Mouse (Mus musculus) R1 (cell line): Measurements from ENCODE around the gene Prkn.

Experiments used
- DNase-seq: peaks from one replicate; pipeline ENCODE4 v3.0.0-alpha.2; 2018; ENCODE audit warnings: low read depth, low spot score

Gene Prkn

DNA sequence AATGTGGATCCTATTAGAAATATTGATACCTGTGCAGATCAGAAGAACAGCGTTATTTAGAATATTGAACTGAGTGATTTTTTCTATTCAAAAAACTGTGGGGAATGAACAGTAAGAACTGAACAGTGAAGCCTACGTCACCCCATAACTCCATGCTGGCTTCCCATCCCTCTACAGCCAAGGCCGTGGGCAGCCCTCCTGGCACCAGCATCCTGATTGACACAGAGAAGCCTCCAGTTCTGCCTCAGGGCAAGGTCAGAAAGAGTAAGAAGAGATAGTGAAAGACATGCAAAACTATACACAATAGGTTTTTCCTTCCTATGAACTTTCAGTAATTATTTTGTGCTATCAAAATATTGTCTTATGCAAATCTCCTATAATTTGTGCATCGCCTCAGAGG is 557.5 kb downstream of the Prkn start:
- no peak for DNase-seq

DNA sequence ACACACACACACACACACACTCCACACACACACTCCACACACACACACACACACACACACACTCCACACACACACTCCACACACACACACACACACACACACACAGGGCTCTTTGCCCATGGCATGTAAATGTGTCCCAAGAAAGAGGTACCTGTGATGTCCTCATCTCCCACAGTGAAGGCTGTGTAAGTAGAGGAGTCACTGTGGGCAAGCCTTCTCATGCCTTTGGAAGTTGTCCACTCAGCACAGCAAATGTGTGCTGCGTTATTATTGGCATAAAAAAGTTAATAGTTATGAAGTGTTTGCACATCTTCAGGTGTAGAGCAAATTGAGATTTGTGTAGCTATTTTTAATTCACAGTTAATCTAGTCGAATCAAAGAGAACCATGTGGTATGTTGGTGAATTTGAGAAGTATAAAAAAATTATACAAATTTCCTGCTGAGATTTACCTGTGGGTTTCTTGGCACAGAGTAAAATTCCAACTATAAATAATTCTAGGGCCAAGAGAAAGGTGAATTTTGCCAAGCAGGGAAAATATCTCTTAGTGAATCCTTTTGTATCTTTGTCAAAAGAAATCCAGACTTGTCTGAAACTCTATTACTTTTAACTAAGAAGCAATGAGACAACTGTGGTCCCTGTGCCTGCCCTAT is 562.2 kb downstream of the Prkn start:
- no peak for DNase-seq

DNA sequence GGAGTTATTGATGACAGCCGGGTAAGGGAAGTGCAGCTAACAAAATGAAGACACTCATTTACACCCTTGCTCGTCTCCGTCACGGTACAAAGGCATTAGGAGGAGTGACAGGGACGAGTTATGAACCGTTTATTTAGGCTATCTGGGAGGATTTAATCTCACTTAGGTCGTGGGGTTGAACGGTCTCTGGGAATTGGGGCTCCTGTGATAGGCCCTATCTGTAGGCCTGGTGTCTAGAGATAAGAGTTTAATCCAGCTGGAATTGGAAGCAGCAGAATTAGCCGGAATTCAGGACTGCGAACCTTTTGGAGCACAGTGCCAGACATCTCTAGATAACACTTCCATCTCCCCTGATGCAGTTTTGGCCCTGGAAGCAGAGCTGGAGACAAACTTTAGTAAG is 571.2 kb downstream of the Prkn start:
- no peak for DNase-seq

DNA sequence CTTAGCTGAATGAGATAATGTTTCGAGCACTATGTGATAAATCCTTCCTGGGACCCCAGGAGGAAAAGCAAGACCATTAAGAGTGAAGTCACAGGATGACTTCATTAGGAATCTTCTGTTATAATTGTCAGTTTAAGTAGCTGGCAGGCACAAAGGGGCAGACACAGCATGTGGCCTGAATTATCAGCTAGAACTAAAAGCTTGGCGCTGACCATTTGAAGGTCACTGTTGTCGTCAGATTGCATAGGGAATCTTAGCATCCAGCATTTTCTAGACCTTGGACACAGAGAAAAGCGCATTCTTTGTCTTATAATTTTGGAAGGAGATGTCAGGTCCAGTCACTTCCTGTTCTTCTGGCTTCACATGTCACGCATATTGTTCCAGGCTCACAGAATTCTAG is 573.5 kb downstream of the Prkn start:
- DNase-seq = no peak

DNA sequence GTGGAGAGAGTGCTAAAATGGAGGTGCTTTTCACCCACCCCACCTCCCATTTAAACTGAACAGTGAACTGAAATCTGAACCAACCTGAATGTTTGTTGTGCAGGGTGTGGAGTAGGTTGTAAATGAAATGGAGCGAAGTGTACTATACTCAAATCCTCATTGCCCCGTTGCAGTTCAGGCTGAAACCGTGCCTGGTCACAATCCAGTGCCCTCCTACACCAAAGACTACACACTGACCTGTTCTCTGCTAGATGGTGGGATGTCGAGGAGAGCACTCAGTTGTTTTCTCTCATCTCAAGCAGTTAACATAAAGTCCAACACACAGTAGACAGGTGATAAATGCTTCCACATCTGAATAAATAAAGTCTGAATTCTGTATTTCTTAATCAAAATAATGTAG is 574.1 kb downstream of the Prkn start:
- no peak for DNase-seq

DNA sequence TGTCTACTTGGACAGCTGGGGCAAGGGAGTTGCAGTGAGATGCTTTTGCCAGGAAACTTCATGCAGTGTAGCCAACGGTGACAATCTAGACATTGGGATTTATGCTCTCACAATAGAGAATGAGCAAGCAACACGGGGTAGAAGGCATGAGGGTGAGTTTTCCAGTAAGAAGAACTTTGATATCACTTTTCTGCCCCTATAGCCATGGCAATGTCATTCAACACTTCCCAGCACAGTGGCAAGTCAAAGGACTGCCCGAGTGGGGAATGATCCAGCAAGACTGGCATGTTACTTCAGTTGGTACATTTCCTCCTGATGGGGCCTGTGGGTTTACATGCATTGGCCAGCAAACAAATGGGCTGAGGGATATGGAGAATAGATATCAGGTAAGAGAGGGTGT is 577.0 kb downstream of the Prkn start:
- DNase-seq = no peak

DNA sequence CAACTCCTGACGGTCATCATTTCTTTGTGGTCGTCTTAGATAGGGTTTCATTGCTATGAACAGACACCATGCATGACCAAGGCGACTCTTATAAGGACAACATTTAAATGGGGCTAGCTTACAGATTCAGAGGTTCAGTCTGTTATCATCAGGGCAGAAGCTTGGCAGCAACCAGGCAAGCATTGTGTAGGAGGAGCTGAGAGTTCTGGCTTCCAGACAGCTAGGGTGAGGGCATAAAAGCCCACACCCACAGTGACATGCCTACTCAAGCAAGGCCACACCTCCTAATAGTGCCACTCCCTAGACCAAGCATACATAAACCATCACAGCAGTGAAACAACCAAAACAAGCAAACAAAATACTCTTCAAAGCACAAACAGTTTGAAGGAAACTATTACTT is 579.3 kb downstream of the Prkn start:
- DNase-seq = no peak

DNA sequence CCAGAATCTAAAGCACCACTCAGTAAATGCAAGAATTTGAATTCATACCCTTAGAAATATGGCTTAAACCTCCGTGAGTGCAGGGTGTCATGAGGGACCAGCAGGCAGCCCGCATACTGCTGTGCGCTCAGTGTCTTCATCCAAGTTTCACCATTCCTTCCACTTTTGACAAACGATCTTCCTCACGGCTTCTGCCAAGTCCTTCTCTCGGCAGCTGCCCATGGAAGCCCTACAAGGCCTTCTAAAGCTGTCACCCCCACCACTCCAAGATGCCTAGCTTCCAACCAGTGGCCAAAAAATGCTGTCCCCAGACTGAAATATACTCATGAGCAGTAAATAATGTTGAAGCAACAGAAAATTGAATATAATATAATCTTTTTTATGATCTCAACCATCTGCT is 580.7 kb downstream of the Prkn start:
- DNase-seq = no peak

DNA sequence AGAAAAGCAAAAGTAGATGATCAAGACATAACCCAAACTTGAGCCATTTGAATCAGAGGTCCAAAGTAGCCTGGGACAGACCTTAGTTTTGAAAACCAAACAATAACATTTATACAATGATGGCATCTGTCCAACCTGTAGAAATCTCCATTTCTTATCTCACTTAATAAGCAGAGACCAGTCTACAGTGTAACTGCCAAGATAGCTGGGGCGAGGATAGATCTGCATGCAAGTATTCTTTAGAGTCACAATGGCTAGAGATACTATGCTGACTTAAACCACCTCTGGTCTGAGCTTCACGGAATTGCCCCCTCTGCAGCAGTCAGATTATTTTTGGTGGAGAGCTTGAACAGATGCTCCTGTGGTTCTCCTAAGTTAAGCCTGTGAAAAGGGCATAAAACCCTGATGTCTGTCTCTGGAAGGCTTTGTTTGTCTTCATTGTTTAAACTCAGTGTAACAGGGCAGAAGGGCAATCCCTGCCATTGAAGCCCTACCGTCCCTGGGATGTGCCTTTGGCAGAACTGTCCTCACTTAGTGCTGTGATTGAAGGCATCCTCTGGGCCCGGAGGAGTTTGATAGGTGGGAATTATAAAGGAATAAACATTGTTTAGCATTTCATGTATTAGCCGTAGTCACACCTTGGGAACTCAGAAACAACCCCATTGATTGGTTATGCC is 581.2 kb downstream of the Prkn start:
- DNase-seq = no peak

DNA sequence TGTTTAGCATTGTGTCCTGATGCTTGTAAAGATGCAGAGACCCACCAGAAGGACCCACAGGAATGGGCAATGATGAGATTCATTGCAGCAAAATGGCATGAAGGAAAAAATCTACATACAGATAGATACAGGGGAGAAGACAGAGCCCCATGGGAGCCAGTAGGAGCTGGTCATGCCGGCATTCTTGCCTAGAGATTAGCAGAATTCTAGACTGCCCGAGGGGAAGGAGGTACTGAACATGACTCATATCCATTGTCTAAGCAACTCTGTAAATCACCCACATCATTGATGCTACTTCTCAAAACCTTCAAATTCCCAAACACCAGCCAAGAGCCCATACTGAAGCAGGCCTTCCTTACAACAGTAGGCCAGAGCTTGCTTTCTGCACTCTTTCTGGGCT is 591.1 kb downstream of the Prkn start:
- DNase-seq = no peak

DNA sequence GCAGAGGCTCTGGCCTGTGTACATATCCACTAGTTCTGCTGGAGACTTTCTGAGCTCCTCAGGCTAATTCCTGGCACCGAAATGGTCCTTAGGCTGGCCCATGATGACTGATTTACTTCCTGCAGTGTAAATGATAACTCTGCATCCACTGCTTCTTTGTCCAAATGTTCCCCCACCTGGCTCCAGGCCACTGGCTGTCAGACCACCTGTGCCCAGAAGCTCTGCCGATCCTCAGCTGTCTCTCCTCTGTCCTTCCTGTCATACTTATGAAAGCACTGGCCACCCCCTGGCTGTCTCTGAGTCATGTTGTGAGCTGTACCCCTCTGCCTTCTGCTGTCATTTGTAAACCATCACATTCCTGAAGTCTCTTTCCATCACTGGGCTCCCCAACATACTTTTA is 592.4 kb downstream of the Prkn start:
- no peak for DNase-seq

DNA sequence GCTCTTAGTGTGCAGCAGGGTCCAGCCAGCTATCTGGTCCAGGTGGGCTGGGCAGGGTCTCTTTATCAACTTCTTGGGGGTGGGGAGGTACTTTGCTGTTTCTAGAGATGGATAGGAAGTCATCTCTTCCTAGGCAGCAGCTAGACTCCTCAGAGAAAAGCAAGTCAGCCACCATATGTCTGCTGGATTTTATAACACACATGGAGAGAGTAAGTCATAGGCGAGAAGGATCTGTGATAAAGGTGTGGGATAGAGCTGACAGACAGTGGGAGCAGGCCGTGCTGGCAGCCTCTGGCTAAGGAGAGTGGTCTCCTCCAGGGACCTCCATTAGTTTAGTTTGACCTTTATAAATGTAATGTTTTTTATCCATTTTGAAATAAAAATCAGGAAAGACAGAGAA is 622.5 kb downstream of the Prkn start:
- DNase-seq = no peak

DNA sequence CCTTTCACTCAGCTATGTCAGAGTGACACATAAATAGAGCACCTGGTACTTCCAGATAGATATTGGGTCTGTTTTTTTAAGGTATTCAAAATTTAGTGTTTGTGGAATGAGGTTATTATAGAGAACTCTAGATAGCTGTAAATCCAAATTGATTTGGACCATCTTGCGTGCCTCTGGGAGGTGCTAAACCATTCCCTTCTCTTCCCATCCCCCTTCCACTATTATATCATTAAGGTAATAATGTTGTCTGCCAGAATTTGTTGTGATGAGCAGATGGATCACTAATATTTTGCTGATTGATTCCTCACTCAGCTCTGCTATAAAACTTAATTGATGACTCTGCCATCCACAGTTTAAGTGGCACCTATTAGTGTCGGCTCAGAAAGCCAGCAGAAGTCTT is 625.9 kb downstream of the Prkn start:
- no peak for DNase-seq

DNA sequence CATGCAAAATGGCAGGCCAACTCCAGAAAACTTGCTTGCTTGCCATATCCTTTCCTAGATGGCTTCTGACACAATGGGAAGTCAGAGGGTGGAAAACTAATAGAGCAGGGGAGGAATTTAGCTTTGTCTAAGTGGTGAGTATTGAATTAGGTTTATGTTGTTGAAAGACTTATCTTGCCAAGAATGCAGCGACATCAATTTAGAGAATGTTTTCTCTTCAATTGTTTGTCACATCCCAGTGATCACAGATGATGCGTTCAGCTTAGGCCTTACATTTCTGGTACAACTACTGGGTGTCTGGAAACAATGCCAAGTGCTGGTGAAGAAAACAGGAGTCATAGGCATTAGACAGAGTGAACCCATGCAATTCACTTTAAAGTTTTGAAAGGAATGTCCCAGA is 628.4 kb downstream of the Prkn start:
- no peak for DNase-seq

DNA sequence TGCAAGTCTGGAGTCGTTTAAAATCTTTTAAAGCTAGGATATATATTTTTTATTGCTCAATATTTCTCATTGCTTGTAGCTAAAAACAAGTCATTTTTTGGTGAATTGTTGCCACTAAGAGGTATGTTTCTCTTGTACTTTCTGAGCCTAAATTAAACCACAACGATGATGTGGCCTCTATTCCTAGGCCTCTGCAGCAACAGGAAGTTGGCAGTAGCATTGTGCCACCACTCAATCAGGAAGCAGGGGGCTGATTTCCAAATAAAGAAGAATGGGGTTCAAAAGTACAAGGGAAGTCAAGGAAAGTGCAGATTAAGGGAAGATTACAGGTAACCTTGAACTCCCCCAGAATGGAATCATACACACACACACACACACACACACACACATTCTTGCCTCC is 642.8 kb downstream of the Prkn start:
- no peak for DNase-seq

DNA sequence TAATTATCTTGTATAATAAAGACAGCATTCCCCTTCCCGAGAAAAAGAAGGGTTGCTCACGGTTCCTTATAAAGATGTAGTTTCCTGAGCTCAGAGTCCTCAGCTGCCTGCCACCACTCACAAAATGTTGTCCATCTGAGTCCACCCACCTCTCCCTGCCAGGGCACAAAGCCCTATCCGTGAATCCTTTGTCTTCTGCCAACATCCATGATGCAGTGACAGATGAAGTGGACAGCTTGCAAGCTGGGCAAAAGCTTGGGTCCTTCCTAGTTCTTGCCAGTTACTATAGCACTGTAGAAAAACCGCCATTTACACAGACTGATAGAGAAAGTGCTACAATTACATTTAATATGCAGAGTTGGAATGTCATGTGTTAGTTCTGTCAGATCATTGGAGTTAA is 649.9 kb downstream of the Prkn start:
- no peak for DNase-seq

DNA sequence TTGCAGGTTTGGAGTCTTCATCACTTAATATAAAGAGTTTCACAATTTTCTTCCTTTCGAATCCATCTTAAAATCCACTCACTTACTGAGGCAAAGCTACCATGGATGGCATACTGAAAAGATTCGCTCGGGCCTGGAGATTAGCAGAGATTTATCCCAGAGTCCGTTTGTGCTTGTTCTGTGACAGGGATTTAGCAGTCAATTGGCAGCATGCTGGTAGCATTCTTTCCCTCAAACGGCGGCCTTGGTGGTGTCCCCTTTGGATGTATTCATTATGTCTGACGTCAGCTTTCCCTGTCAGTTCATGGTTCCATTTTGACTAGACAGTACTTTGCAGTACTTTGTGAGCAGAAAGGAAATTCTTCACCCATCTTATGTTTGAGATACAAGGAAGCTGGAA is 662.4 kb downstream of the Prkn start:
- no peak for DNase-seq

DNA sequence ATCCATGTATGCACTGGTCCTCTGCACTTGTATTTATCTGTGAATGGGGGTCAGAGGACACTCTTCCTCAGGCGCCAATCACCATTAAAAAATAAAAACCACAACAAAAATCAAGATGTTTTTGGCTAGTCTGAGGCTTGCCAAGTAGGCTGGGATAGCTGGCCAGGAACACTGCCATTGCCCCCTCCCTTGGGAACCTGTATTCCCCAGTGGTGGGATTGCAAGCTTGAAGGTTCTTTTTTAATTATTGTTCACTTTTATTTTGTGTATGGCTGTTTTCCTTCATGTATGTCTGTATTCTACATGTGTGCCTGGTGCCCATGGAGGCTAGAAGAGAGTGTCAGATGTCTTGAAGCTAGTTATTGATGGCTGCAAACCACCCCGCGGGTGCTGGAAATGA is 664.3 kb downstream of the Prkn start:
- no peak for DNase-seq

DNA sequence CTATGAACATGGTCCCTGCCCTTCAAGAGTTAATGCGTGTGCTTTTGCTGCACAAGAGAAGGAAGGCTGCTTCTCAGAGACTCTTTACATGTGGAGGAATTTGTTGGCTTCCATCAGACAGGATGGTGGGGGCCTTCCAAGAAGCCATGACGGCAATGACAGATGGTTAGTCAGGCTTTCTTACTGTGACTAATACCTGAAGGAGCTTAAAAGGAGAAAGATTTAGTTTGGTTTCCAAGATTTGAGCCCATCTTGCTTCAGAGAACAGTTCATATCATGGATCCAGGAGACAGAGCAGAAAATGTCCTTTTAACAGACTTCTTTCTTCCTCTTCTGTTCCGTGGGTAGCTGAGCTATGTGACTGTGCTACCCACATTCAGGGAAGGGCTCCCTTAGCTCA is 666.9 kb downstream of the Prkn start:
- DNase-seq = no peak

DNA sequence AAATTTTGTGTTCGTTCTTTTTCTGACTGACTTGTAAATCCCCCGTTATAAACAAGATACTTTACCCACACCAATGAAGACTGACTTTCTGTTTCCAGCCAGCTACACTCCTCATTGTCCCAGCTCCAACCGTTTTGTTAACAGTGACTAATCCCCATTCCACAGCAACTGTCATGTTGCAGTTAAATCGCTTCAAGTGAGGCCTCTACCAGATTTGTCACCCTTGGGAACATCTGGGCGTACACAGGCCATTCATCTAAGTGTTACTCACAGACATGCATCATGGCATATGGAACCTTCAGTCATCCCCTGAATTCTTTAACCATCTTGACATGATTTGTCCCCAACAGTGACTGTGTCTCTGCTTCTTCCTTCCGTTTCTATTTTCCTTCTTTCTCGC is 669.9 kb downstream of the Prkn start:
- no peak for DNase-seq

DNA sequence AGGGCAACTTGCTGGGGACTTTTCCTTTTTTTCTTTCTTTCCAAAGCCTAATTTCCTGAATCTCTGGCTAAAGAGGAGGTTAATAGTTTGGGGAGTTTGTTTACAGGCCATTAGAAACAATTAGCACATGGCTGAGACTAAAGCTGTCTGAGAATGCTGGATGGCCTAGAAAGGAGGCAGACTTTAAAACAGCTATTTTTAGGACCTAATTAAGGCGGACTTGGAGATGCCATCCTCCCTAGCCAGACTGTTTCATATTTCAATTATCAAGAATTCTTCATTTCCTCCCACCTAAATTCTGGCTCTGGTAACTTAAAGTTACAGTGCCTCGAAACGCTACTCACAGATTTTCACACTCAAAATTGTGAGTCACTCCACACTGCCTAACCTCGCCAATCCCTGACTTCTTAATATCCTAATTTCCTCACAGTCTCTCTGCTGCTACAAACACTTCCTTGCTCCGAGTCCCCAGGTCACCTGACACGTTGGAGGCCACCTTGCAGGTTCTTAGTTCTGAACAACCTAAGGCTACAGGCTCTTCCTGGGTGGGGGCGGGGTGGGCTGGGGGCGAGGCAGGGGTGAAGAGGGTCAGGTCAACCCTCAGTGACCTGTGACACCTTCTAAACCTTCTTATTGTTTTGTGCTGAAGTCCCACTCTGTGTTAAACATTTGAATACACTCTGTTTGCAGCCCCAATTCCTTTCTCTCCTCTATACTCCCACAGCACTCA is 674.0 kb downstream of the Prkn start:
- DNase-seq = peak; percentile 30

DNA sequence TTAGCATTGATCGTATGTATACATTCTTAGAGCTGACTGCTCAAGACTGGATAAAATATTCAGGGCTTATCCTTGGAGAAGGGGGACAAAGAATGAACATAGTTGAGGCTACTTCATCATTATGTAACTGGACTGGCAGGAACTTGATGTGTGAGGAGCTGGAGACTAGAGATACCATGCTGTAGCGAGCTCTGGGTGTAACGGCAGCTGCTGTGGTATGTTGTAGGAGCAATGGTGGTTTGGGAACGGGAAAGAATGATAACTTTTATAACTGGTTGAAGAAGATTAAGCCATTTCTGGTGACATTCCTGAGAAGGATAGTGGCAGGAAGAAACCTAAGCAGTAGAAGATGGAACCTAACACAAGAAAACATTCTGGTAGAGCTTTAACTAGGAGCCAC is 675.4 kb downstream of the Prkn start:
- no peak for DNase-seq

DNA sequence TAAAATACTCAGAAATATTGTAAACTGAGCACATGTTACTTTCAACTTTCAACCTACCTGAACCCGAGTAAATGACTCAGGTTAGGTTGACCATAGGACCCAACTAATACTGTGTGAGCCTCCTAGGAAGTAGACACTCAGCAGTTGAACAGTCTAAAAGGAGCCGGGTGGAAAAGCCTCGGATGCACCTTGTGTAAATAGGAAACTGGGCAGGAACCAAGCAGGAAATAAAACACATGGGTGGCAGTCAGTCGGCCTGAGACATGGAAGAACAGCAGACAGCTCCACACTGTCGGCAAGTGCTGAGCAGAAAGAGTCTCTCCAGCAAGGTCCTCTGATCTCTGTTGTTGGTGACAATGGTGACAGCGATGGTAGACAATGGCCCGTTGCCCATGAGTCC is 676.0 kb downstream of the Prkn start:
- no peak for DNase-seq
